Mouse (Mus musculus): ENCODE data around the gene Shmt2. TPM values are rescaled to one million over a fixed set of nuclear protein-coding genes. Genes with fewer than 3 reads are reported as not detected.

Gene Shmt2
- polyA plus RNA-seq, 1 experiment from 2014 or later: 143 TPM

DNA sequence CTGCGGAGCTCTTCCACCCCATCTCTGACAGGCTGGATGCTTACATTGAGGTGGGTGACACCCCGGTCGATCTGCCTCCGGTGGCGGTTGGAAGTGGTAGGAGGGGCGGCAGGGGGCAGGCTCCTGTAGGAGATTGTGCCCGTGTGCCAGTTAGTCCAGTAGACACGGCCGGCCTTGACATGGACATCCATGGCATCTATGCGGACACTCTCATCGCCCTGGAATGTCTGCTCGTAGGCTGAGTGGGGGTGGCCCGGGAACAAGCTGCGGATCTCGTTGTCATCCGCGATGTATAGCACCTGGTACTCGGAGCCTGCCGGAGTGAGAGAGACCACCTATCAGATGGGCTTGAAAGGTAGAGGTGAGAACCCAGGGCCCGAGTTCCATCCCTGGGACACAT is 22.1 kb upstream of the Shmt2 start:
- Histone ChIP-seq H3K4me1 (no peaks in the 10 kb centered on the region; the same call in 1 of the 2 replicates), H3K27me3 (ENCODE audit: low read depth, poor library complexity, severe bottlenecking) (no peaks in the 10 kb centered on the region), H3K9me3 (replicated peaks) (no peaks in the 10 kb centered on the region), H3K4me3 (no peak overlapping the region), H3K36me3 (peaks cover 100% of the 10 kb centered on the region), H3K27ac (no peak overlapping the region)
- DNase-seq (ENCODE audit: low spot score): no peak
- WGBS: 93% methylated on average over 20 of the region's 20 CpGs

DNA sequence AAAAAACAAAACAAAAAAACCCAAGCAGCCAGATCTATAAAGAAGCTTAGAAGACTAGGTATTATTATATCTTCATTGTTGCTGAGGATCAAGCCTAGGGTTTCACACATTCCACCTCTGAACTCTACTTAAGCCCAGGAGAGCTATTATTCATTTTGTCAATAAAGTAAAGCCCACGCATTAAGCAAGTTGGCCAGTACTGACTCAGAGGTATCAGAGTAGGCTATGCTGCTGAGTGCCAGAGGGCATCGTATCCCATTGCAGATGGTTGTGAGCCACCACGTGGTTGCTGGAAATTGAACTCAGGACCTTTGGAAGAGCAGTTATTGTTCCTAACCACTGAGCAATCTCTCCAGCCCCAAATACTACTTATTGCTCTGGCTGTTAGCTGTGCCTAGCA is 21.7 kb upstream of the Shmt2 start:
- no peak overlapping the region for H3K4me3 ChIP-seq
- no peaks in the 10 kb centered on the region for H3K27me3 ChIP-seq (ENCODE audit: low read depth, poor library complexity, severe bottlenecking)
- no peaks in the 10 kb centered on the region for H3K9me3 ChIP-seq (replicated peaks)
- WGBS: 82% methylated on average over 3 of the region's 3 CpGs
- no peak for DNase-seq (ENCODE audit: low spot score)
- peaks cover 100% of the 10 kb centered on the region for H3K36me3 ChIP-seq
- no peaks in the 10 kb centered on the region; the same call in 1 of the 2 replicates for H3K4me1 ChIP-seq
- H3K27ac ChIP-seq: no peak overlapping the region

- Histone ChIP-seq H3K4me3 (no peak overlapping the region), H3K9me3 (replicated peaks) (no peaks in the 10 kb centered on the region), H3K27me3 (ENCODE audit: low read depth, poor library complexity, severe bottlenecking) (no peaks in the 10 kb centered on the region), H3K4me1 (no peaks in the 10 kb centered on the region; the same call in 1 of the 2 replicates), H3K36me3 (peaks cover 96% of the 10 kb centered on the region), H3K27ac (no peak overlapping the region)
- 59% methylated on average over 6 of the region's 6 CpGs for WGBS
- DNase-seq (ENCODE audit: low spot score): no peak
Measured at GRCm38 (mm10) chr10:127542720-127543119, 20.5 kb upstream of the Shmt2 start.

DNA sequence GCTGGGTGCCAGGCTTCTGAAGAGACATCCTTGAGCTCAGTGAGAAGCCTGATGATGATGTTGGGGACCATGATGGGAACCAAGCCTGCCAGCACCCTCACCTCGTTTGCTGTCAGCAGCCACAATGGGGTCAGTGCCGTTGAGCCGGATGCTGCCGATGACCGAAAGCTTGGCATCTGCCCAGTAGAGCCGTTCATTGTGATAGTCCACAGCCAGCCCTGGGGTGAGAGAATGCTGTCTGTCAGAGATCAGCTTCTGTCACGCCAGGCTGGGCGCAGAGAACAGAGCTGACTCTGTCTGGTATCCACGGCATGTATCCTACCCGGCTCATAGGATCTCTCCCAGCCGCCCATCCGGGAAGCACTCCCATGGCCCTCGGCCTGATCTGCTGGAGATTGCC is 19.8 kb upstream of the Shmt2 start:
- H3K4me3 ChIP-seq: no peak overlapping the region
- WGBS: 90% methylated on average over 13 of the region's 13 CpGs
- H3K9me3 ChIP-seq (replicated peaks): no peaks in the 10 kb centered on the region
- peaks cover 90% of the 10 kb centered on the region for H3K36me3 ChIP-seq
- peaks cover under 1% of the 10 kb centered on the region; the same call in 1 of the 2 replicates for H3K4me1 ChIP-seq
- DNase-seq (ENCODE audit: low spot score): no peak
- H3K27ac ChIP-seq: no peak overlapping the region
- H3K27me3 ChIP-seq (ENCODE audit: low read depth, poor library complexity, severe bottlenecking): peaks cover under 1% of the 10 kb centered on the region

GRCm38 (mm10) chr10:127541510-127541909 is 19.3 kb upstream of the Shmt2 start:
- H3K36me3 ChIP-seq: peaks cover 84% of the 10 kb centered on the region
- no peak overlapping the region for H3K4me3 ChIP-seq
- H3K27me3 ChIP-seq (ENCODE audit: low read depth, poor library complexity, severe bottlenecking): peaks cover 6% of the 10 kb centered on the region
- no peak overlapping the region for H3K27ac ChIP-seq
- 97% methylated on average over 8 of the region's 8 CpGs for WGBS
- no peak for DNase-seq (ENCODE audit: low spot score)
- peaks cover 6% of the 10 kb centered on the region for H3K4me1 ChIP-seq
- H3K9me3 ChIP-seq (replicated peaks): no peaks in the 10 kb centered on the region

GRCm38 (mm10) chr10:127537854-127538583 is 15.8 kb upstream of the Shmt2 start:
- Histone ChIP-seq H3K27me3 (ENCODE audit: low read depth, poor library complexity, severe bottlenecking) (peaks cover 41% of the 10 kb centered on the region), H3K36me3 (peaks cover 53% of the 10 kb centered on the region), H3K9me3 (replicated peaks) (no peaks in the 10 kb centered on the region), H3K27ac (no peak overlapping the region), H3K4me3 (no peak overlapping the region), H3K4me1 (peaks cover 31% of the 10 kb centered on the region)
- 24% methylated on average over 7 of the region's 7 CpGs for WGBS
- peak; percentile 85 for DNase-seq (ENCODE audit: low spot score)

DNA sequence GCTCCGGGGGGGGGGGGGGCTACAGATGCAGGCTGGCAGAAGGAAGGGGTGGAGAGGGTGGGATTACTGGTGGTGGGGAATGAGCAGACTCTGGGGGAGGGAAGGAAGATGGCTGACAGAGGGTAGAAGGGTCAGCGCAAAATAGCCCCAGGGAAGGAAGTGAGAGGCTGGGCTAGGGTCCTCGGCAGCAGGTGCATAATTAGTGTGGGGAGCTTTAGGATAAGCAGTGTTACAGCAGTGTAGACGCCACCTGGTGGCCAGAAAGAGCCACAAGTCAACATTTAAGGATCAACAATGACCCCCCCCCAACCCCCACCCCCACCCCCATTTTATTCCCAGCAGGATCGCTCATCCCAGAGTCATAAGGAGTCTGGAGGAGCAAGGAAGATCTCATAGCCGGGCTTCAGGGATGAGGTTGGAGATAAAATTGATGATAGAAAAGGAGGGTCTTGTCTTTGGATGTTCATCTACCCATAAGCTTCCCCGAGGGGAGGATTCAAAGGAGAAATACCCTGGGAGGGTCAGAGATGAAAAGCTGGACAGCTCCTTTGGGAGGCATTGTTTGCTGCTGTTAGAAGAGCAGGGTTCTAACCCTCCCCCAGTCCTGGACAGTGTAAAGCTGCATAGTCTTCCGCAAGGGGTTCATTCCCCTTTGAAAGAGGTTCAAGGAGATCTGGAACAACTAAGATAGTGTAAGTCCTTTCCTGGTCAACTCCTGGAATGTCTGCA is 14.5 kb upstream of the Shmt2 start:
- DNase-seq (ENCODE audit: low spot score): peak; percentile 65
- Histone ChIP-seq H3K4me1 (peaks cover 43% of the 10 kb centered on the region), H3K4me3 (no peak overlapping the region; the same call in 1 of the 2 replicates), H3K27ac (no peak overlapping the region), H3K9me3 (replicated peaks) (no peaks in the 10 kb centered on the region), H3K27me3 (ENCODE audit: low read depth, poor library complexity, severe bottlenecking) (peaks cover 54% of the 10 kb centered on the region), H3K36me3 (peaks cover 40% of the 10 kb centered on the region)
- WGBS: 14% methylated on average over 8 of the region's 8 CpGs

DNA sequence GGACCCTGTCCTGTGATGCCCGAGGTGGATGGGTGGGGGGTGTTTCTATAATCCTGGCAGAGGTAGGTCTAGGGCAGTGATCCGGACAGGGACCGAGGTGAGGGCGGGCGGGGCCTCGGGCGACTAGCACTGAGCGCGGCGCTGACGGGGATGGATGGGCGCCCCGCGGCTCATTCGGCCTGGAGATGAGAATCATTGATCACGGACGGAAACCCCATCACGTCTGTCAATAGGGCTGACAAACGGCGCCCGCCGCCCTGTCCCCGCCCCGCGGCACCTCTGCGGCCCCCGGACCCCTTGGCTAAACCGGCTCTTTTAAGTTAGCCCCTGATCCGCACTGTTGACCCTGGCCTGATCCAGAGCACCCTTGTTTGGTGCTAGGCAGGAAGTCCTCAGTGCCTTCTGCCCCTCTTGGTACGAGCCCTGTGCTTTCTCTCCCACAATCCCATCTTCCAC is 12.7 kb upstream of the Shmt2 start:
- Histone ChIP-seq H3K36me3 (peaks cover 22% of the 10 kb centered on the region), H3K9me3 (replicated peaks) (no peaks in the 10 kb centered on the region), H3K27ac (0 out of 2 replicates have a peak overlapping the region, but pooled peaks have one; percentile 50), H3K27me3 (ENCODE audit: low read depth, poor library complexity, severe bottlenecking) (peaks cover 72% of the 10 kb centered on the region), H3K4me3 (peak overlapping the region; percentile 59), H3K4me1 (peaks cover 61% of the 10 kb centered on the region)
- WGBS: under 1% methylated on average over 30 of the region's 30 CpGs
- DNase-seq (ENCODE audit: low spot score): peak; percentile 56

DNA sequence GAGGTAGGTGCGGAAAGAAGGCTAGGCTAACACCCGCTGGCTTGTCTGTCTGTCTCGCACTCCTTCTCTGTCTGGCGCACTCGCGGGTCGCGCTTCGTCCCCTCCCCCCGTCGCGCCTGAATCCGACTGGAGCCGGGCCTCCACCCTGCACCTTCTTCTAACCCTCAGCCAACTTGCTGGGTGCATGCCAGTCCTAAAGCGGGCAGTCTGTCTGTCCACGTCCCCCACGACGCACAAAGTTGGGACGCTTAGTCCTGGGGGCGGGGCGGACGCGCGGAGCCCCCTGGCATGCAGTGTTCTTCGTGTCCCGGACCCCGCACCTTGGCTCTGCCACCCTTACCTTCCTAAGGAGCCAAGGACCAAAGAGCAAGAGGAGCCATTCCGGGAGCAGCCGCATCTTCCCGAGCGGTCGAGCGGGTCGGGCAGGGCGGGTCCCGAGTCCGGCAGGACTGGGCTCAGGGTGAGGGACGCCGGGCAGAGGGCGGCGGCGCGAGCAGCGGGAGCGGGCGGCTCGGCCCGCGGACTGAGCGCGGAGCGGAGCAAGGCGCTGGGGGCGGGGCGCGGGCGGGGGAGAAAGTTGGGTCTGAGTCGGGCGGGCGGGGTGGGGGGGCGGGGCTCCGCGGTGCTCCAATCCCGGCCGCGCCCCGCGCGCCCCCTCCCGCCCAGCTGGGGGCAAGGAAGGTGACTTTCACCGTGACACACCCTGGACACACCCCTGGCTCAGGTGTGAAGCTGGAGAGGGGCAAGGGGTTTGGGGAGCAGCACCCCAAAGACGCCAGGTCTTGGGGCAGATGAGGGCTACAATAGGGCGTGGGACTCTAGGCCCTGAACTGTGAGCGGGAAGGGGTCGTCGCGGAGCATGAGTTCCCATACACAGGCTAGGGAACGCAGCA is 12.0 kb upstream of the Shmt2 start, which contains the start of gene Nxph4:
Gene Nxph4, minus strand, starts transcription at position 524 of the 893 bp plus-strand sequence.
- peaks cover 68% of the 10 kb centered on the region for H3K4me1 ChIP-seq
- DNase-seq (ENCODE audit: low spot score): peak; percentile 65
- peak within 1 kb of the TSS; percentile 59 for H3K4me3 ChIP-seq
- peaks cover 16% of the 10 kb centered on the region for H3K36me3 ChIP-seq
- H3K9me3 ChIP-seq (replicated peaks): no peaks in the 10 kb centered on the region
- peak within 1 kb of the TSS; percentile 50 for H3K27ac ChIP-seq
- WGBS: under 1% methylated on average over 76 of the region's 78 CpGs
- peaks cover 79% of the 10 kb centered on the region for H3K27me3 ChIP-seq (ENCODE audit: low read depth, poor library complexity, severe bottlenecking)

DNA sequence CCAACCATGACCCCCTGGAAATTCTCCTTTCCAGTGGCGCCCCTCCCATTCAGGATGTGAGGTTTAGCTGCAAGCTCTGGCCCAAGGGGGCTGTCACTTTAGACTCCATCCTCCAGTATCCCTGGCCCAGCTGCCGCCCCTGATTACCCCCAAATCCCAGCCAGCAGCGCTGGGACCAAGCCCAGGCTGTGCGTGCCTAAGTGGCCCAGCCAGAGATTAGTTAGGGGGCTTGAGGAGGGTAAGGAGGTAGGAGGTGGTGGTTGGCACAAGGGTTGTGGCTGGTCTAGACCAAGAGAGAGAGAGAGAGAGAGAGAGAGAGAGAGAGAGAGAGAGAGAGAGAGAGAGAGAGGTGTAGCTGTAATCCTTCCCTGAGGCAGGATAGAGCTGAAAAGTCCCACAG is 9.3 kb upstream of the Shmt2 start:
- peak overlapping the region; percentile 42 for H3K4me3 ChIP-seq
- no peak for DNase-seq (ENCODE audit: low spot score)
- H3K4me1 ChIP-seq: peaks cover 81% of the 10 kb centered on the region
- no peaks in the 10 kb centered on the region for H3K9me3 ChIP-seq (replicated peaks)
- H3K36me3 ChIP-seq: 0 out of 2 replicates have a peak, but pooled peaks cover 4% of the 10 kb centered on the region
- H3K27me3 ChIP-seq (ENCODE audit: low read depth, poor library complexity, severe bottlenecking): peaks cover 100% of the 10 kb centered on the region
- H3K27ac ChIP-seq: no peak overlapping the region
- WGBS: 2% methylated on average over 4 of the region's 4 CpGs

- H3K27ac ChIP-seq: no peak overlapping the region
- H3K4me1 ChIP-seq: peaks cover 85% of the 10 kb centered on the region
- 0 out of 2 replicates have a peak, but pooled peaks cover 4% of the 10 kb centered on the region for H3K36me3 ChIP-seq
- peaks cover 100% of the 10 kb centered on the region for H3K27me3 ChIP-seq (ENCODE audit: low read depth, poor library complexity, severe bottlenecking)
- under 1% methylated on average over 24 of the region's 25 CpGs for WGBS
- DNase-seq (ENCODE audit: low spot score): no peak
- H3K4me3 ChIP-seq: peak overlapping the region; percentile 42
- no peaks in the 10 kb centered on the region for H3K9me3 ChIP-seq (replicated peaks)
Measured at GRCm38 (mm10) chr10:127530945-127531344, 8.7 kb upstream of the Shmt2 start.

DNA sequence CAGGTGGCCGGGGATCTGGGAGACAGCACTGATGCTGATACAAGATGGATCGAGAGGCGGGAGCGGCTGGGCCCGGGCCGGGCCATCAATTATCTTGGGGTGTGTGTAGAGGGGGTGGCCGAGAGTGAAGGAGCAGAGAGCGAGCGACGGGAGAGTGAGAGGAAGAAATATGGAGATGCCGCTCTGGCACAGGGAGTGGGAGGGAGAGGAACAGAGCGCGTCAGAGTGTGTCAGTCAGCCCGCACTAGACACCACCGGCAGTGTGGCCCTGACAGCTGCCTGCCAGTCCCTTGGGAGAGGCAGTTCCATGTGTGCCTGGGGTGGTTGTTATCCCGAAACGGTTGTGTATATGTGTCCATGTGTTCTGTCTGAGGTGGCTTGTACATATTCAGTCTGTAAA is 5.2 kb upstream of the Shmt2 start:
- H3K36me3 ChIP-seq: no peaks in the 10 kb centered on the region
- H3K4me3 ChIP-seq: no peak overlapping the region
- WGBS: 1% methylated on average over 17 of the region's 17 CpGs
- H3K9me3 ChIP-seq (replicated peaks): no peaks in the 10 kb centered on the region
- peak; percentile 60 for DNase-seq (ENCODE audit: low spot score)
- H3K4me1 ChIP-seq: peaks cover 82% of the 10 kb centered on the region
- peaks cover 98% of the 10 kb centered on the region for H3K27me3 ChIP-seq (ENCODE audit: low read depth, poor library complexity, severe bottlenecking)
- no peak overlapping the region for H3K27ac ChIP-seq
